Mouse (Mus musculus) liver, adult 2 months (tissue): ENCODE data around the gene Syne2. TPM values are rescaled to one million over a fixed set of nuclear protein-coding genes. Genes with fewer than 3 reads are reported as not detected.

ENCODE experiments used
- DNase-seq: peaks from one replicate; pipeline ENCODE4 v3.0.0-alpha.2; 2011; ENCODE audit warnings: low read depth, low spot score; ENCODE audit errors: extremely low read depth
- H3K27ac ChIP-seq: fragments of 200-500 bp; replicated peaks from 2 replicates; pipeline ENCODE4 v1.5.1; 2012; ENCODE audit warnings: low read depth, mild to moderate bottlenecking, control low read depth, inconsistent platforms, low read length; ENCODE audit not compliant: insufficient read depth
- H3K27me3 ChIP-seq: fragments of 200-500 bp; 2 replicates; pipeline ENCODE4 v1.6.1; 2012; ENCODE audit warnings: mild to moderate bottlenecking, moderate library complexity, low read length, inconsistent platforms; ENCODE audit not compliant: control insufficient read depth, insufficient read depth
- H3K36me3 ChIP-seq: fragments of 200-500 bp; 2 replicates; pipeline ENCODE4 v1.6.1; 2012; ENCODE audit warnings: low read length, inconsistent platforms; ENCODE audit not compliant: control insufficient read depth, insufficient read depth
- H3K4me1 ChIP-seq: fragments of 200-500 bp; 2 replicates; pipeline ENCODE4 v1.6.1; 2011; ENCODE audit warnings: low read length; ENCODE audit not compliant: control insufficient read depth, insufficient read depth
- H3K4me3 ChIP-seq: fragments of 200-500 bp; 2 replicates; pipeline ENCODE4 v1.5.1; 2011; ENCODE audit warnings: low read depth, mild to moderate bottlenecking, control low read depth, low read length, moderate library complexity; ENCODE audit not compliant: insufficient read depth
- H3K79me2 ChIP-seq: fragments of 200-500 bp; 2 replicates; pipeline ENCODE4 v1.6.1; 2012; ENCODE audit warnings: inconsistent platforms, mild to moderate bottlenecking, low read length, moderate library complexity; ENCODE audit not compliant: control insufficient read depth, insufficient read depth
- H3K9ac ChIP-seq: fragments of 200-500 bp; 2 replicates; pipeline ENCODE4 v1.6.1; 2012; ENCODE audit warnings: low read depth, mild to moderate bottlenecking, control low read depth, inconsistent platforms, low read length
- CTCF ChIP-seq: fragments of 200-500 bp; IDR thresholded peaks from 2 replicates; pipeline ENCODE4 v1.5.1; 2011; ENCODE audit warnings: low read depth, low read length, control low read depth
- POLR2A ChIP-seq: fragments of 200-500 bp; IDR thresholded peaks from 2 replicates; pipeline ENCODE4 v1.6.1; 2011; ENCODE audit warnings: low read length, control low read depth; ENCODE audit not compliant: insufficient read depth; ENCODE audit errors: extremely low read depth
- WGBS: fragments of 180-500 bp; shearing (Covaris S2); methylation state at CpG from one replicate; pipeline ENCODE4 v1.1.7; 2018; 5-methylcytosine and 5-hydroxymethylcytosine counted together
- polyA plus RNA-seq: library from polyadenylated mRNA; depleted of rRNA; stranded (reverse); fragments of >200 nt; gene quantifications from 2 replicates; pipeline ENCODE4 v1.2.3, GENCODE M21; 2012
- total RNA-seq: library from RNA; depleted of rRNA; stranded (reverse); fragments of >200 nt; gene quantifications from 2 replicates; pipeline ENCODE4 v1.2.3, GENCODE M21; 2014

Gene Syne2
- total and polyA plus RNA-seq, 2 experiments, result 12.0 to 31.3 TPM

DNA sequence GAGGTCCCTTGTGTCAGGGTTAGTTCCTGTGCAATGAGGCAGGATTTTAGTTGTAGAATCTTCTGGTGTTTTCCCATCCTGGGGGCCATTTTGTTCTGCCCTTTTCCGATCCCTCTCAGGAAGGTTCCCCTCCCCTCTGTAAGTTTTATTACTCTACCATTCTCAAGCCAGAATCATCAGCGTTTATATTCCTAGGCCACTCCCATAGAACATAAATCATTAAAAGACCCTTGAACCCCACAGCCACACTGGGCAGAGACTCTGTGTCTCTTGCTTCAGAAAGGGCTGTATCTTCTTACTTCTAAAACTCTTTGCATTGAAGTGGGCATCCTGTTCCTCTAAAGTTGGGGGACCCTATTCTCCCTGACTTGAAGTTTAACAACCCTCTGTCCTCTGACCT, 180.5 kb downstream of the Syne2 start:
- DNase-seq, result no peak
- Histone ChIP-seq H3K27ac (no peak overlapping the region), H3K4me3 (no peak overlapping the region), H3K79me2 (no peaks in the 10 kb centered on the region), H3K4me1 (no peaks in the 10 kb centered on the region), H3K9ac (no peak overlapping the region), H3K27me3 (no peaks in the 10 kb centered on the region), H3K36me3 (peaks cover 43% of the 10 kb centered on the region)
- no peak for TF ChIP-seq CTCF
- no peak for TF ChIP-seq POLR2A
- WGBS, result 76% methylated on average over 2 of the region's 2 CpGs

DNA sequence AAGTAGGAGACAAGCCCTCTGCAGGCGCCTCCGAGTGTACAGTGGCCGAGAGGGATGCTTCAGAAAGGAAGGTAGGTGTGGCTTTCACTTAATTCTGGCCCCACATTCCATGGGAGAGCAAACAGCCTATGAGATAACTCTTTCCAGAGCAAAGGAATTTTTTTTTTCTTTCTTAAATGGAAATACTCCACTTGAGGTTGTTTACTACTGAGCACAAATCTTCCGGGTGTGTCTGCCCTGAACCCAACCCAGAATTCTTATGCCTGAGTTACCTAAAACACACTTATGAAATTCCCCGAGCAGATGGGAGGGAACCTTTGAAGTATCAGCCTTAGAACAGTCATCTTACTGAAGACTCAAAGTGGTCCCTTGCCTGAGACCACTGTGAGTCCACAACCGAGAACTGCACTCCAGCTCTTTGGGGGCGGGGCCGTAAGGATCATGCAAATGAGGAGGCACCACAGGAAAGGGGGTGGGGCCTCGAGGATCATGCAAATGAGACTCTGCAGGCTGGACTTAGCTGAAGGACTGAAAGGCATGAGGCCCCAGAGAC, 186.8 kb downstream of the Syne2 start:
- H3K27ac ChIP-seq, result no peak overlapping the region
- DNase-seq, result no peak
- H3K79me2 ChIP-seq, result no peaks in the 10 kb centered on the region
- 84% methylated on average over 9 of the region's 9 CpGs for WGBS
- H3K4me3 ChIP-seq, result no peak overlapping the region
- H3K9ac ChIP-seq, result no peak overlapping the region
- H3K36me3 ChIP-seq, result peaks cover 19% of the 10 kb centered on the region
- TF ChIP-seq POLR2A (no peak), CTCF (no peak)
- H3K27me3 ChIP-seq, result no peaks in the 10 kb centered on the region
- no peaks in the 10 kb centered on the region for H3K4me1 ChIP-seq

DNA sequence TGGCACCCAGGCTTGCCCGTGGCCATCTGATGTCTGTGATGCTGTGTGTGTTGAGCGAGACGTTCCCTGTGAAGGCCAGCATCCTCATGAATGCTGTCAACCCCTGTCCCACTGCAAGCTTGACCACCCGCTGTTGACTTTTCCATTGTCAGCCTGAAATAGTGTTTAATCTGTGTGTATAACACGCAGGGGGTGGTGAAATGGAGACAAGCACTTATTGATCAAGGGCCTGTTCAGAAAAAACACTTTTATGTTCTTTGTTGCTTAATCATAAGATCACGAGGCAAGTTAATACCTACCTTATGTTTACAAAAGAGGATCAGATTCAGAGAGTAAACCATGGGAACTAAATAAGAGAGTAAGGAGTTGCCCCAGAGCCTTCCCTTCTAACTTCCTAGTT, 191.1 kb downstream of the Syne2 start:
- peak; percentile 51 for DNase-seq
- TF ChIP-seq POLR2A, result no peak
- TF ChIP-seq CTCF, result no peak

DNA sequence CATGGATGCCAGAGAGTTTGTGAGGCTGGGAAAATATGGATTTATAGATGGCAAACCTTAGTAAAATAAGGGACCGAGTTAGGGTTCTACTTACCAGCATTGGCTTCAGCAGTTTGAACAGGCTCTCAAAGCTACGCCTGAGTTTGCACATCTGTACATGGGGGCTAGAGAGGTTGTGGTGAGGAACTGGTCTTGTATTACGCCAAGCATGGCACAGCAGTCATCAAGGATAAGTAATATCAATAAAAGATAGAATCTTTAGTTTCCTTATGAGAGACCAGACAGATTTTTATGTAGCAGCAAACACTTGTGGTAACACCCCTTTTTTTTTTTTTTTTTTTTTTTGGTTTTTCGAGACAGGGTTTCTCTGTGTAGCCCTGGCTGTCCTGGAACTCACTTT, 194.9 kb downstream of the Syne2 start:
- no peak overlapping the region for H3K9ac ChIP-seq
- no peaks in the 10 kb centered on the region for H3K79me2 ChIP-seq
- H3K4me3 ChIP-seq, result no peak overlapping the region
- no peak overlapping the region for H3K27ac ChIP-seq
- TF ChIP-seq POLR2A, result no peak
- no peak for TF ChIP-seq CTCF
- H3K27me3 ChIP-seq, result no peaks in the 10 kb centered on the region
- peaks cover 2% of the 10 kb centered on the region; the same call in 1 of the 2 replicates for H3K36me3 ChIP-seq
- H3K4me1 ChIP-seq, result no peaks in the 10 kb centered on the region
- WGBS, result 86% methylated on average over 4 of the region's 4 CpGs
- DNase-seq, result no peak

More for the DNA sequence above, 191.1 kb downstream of the Syne2 start:
- H3K9ac ChIP-seq, result no peak overlapping the region
- no peaks in the 10 kb centered on the region for H3K79me2 ChIP-seq
- peaks cover 3% of the 10 kb centered on the region; the same call in 1 of the 2 replicates for H3K36me3 ChIP-seq
- no peaks in the 10 kb centered on the region for H3K4me1 ChIP-seq
- no peak overlapping the region for H3K4me3 ChIP-seq
- 53% methylated on average over 6 of the region's 6 CpGs for WGBS
- H3K27me3 ChIP-seq, result no peaks in the 10 kb centered on the region
- no peak overlapping the region for H3K27ac ChIP-seq

DNA sequence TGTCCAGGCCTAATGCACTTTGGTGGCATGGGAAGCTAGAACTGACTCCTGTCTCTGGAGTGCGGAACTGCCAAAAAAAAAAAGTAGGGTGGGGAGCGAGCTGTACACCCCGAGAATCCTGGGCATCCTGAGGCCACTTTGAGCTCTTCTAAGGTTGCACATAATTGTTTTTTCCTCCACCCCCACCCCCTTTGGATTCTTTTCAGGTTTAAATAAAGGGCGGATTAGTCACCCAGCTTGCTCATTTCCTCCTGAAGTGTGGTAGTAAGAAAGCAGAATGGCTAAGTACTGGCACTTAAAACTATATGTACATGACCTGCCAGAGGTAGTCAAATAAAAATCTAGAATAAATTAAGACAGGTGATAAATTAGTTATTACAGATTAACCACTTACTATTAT, 195.5 kb downstream of the Syne2 start:
- no peak overlapping the region for H3K27ac ChIP-seq
- no peaks in the 10 kb centered on the region for H3K4me1 ChIP-seq
- no peaks in the 10 kb centered on the region for H3K27me3 ChIP-seq
- TF ChIP-seq CTCF (no peak), POLR2A (no peak)
- no peaks in the 10 kb centered on the region for H3K79me2 ChIP-seq
- DNase-seq, result no peak
- WGBS, result 91% methylated on average over 4 of the region's 4 CpGs
- no peaks in the 10 kb centered on the region; the same call in 1 of the 2 replicates for H3K36me3 ChIP-seq
- no peak overlapping the region for H3K4me3 ChIP-seq
- no peak overlapping the region for H3K9ac ChIP-seq

DNA sequence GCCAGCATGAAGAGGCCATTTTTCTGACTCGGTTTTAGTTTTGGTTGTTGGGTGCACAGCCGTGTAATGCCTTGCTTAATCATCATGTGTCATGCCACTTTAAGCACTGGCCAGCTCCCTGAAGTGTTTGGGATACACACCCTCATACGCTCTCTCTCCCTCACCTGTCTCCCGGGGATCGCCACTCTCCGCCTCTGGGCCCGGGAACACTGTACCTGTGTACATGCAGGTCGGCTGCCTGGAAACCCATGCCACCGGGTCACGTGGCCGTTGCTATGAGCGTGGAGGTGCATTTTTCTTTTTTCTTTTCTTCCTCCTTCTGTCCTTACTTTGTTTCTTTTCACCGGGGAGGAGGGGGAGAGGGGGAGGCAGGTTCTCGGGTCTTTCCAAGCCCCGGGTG, 197.1 kb downstream of the Syne2 start:
- 91% methylated on average over 15 of the region's 15 CpGs for WGBS
- DNase-seq, result no peak
- H3K27me3 ChIP-seq, result no peaks in the 10 kb centered on the region
- H3K27ac ChIP-seq, result no peak overlapping the region
- no peak overlapping the region for H3K9ac ChIP-seq
- H3K4me3 ChIP-seq, result no peak overlapping the region
- H3K36me3 ChIP-seq, result no peaks in the 10 kb centered on the region; the same call in 1 of the 2 replicates
- H3K4me1 ChIP-seq, result no peaks in the 10 kb centered on the region
- H3K79me2 ChIP-seq, result no peaks in the 10 kb centered on the region
- no peak for TF ChIP-seq CTCF
- no peak for TF ChIP-seq POLR2A
